Mouse (Mus musculus) liver, embryonic 13.5 days (tissue): ENCODE measurements at regions not wholly inside any gene's neighbourhood (a gene's known extent, or its start where the extent isn't known, plus 50 kb on each side); places are given as distances from the start of the nearest gene placed in this dataset.
A peak's percentile ranks its signal among the peaks of the same experiment; 100 is the strongest.

ENCODE experiments used
- ATAC-seq: fragments of 200-750 bp; cut with Nextera tagmentation; 2 replicates; pipeline ENCODE4 v1.8.0; 2017; ENCODE audit warnings: low read depth, mild to moderate bottlenecking, moderate number of reproducible peaks, moderate library complexity
- DNase-seq: peaks from one replicate; pipeline ENCODE4 v3.0.0; 2022
- H3K27ac ChIP-seq: fragments of 300-500 bp; sonication (generic); 2 replicates; pipeline ENCODE4 v1.5.1; 2015; ENCODE audit warnings: moderate library complexity, mild to moderate bottlenecking, inconsistent platforms
- H3K27me3 ChIP-seq: fragments of 300-500 bp; sonication (generic); 2 replicates; pipeline ENCODE4 v1.6.1; 2015; ENCODE audit warnings: mild to moderate bottlenecking, inconsistent platforms
- H3K36me3 ChIP-seq: fragments of 300-500 bp; sonication (generic); 2 replicates; pipeline ENCODE4 v1.6.1; 2015; ENCODE audit warnings: mild to moderate bottlenecking, inconsistent platforms
- H3K4me1 ChIP-seq: fragments of 300-500 bp; sonication (generic); replicated peaks from 2 replicates; pipeline ENCODE4 v1.6.1; 2015; ENCODE audit warnings: inconsistent platforms
- H3K4me2 ChIP-seq: fragments of 300-500 bp; sonication (generic); 2 replicates; pipeline ENCODE4 v1.6.1; 2015; ENCODE audit warnings: inconsistent platforms, mild to moderate bottlenecking, moderate library complexity
- H3K4me3 ChIP-seq: fragments of 300-500 bp; sonication (generic); replicated peaks from 2 replicates; pipeline ENCODE4 v1.5.1; 2015; ENCODE audit warnings: mild to moderate bottlenecking, inconsistent platforms
- H3K9ac ChIP-seq: fragments of 300-500 bp; sonication (generic); 2 replicates; pipeline ENCODE4 v1.6.1; 2015; ENCODE audit warnings: mild to moderate bottlenecking, inconsistent platforms
- H3K9me3 ChIP-seq: fragments of 300-500 bp; sonication (generic); replicated peaks from 2 replicates; pipeline ENCODE4 v1.6.1; 2016; ENCODE audit warnings: inconsistent platforms
- WGBS: fragments of 180-500 bp; shearing (Covaris S2); methylation state at CpG from one replicate; pipeline ENCODE4 v1.1.7; 2015; ENCODE audit not compliant: insufficient replicate concordance; 5-methylcytosine and 5-hydroxymethylcytosine counted together

GRCm38 (mm10) chr16:5535414-5535813, 279.6 kb upstream of the Eef2kmt start:
- Histone ChIP-seq H3K9ac (no peak overlapping the region), H3K36me3 (no peaks in the 10 kb centered on the region), H3K4me2 (no peak overlapping the region), H3K27me3 (no peaks in the 10 kb centered on the region), H3K9me3 (no peaks in the 10 kb centered on the region), H3K4me3 (no peak overlapping the region), H3K4me1 (no peaks in the 10 kb centered on the region), H3K27ac (no peak overlapping the region)
- DNase-seq (no peak), ATAC-seq (no peak)
- 42% methylated on average over 8 of the region's 8 CpGs for WGBS

DNA sequence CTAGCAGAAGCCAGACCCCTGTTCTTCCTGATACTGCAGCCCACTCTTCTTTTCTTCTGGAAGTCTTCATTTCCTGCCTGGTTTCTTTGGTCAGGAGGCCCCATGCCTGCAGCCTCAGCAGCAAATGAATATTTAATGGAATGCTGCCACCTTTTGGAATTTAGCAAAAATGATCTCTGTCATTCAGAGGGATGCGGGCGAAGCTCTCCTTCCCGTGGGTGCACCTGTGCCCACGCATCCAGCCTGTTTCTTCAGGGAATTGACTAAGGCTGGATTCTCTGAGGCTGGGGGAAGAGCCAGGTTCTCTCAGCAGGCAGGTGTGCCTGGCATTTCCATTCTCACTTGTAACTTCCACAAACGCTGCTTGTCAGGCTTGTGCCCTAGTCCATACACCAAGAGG, 279.1 kb upstream of the Eef2kmt start:
- no peaks in the 10 kb centered on the region for H3K27me3 ChIP-seq
- H3K36me3 ChIP-seq: no peaks in the 10 kb centered on the region
- WGBS: 42% methylated on average over 5 of the region's 5 CpGs
- no peak overlapping the region for H3K9ac ChIP-seq
- DNase-seq (no peak), ATAC-seq (no peak)
- no peak overlapping the region for H3K4me2 ChIP-seq
- H3K9me3 ChIP-seq: no peaks in the 10 kb centered on the region
- no peak overlapping the region for H3K27ac ChIP-seq
- no peaks in the 10 kb centered on the region for H3K4me1 ChIP-seq
- H3K4me3 ChIP-seq: no peak overlapping the region

DNA sequence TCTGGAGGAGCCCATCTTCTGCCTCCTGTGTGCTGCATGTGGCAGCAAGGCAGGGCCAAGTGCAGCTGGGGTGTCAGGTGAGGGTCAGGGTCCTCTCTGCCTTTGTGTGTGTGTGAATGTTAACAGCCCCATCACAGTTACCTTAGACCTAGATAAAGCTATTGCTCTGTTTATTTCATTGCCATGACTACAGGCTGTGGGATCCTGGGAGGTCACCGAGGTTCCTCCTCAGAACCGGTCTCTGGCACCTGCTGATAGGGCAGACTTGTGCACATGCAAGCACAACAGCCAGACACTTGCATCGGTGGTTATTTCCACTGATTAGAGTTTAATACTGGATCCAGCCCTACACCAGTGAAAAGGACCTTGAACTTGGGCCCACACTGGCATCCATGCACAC, 278.6 kb upstream of the Eef2kmt start:
- 29% methylated on average over 3 of the region's 3 CpGs for WGBS
- Histone ChIP-seq H3K27ac (no peak overlapping the region), H3K4me2 (no peak overlapping the region), H3K9me3 (no peaks in the 10 kb centered on the region), H3K27me3 (no peaks in the 10 kb centered on the region), H3K9ac (no peak overlapping the region), H3K36me3 (no peaks in the 10 kb centered on the region), H3K4me1 (no peaks in the 10 kb centered on the region), H3K4me3 (no peak overlapping the region)
- no peak for DNase-seq
- ATAC-seq: no peak

GRCm38 (mm10) chr16:5532281-5532680, 276.5 kb upstream of the Eef2kmt start:
- Histone ChIP-seq H3K9ac (no peak overlapping the region), H3K9me3 (no peaks in the 10 kb centered on the region), H3K4me3 (no peak overlapping the region), H3K4me1 (no peaks in the 10 kb centered on the region), H3K4me2 (no peak overlapping the region), H3K27me3 (no peaks in the 10 kb centered on the region), H3K27ac (no peak overlapping the region), H3K36me3 (no peaks in the 10 kb centered on the region)
- ATAC-seq (peak; percentile 43; the same call in 1 of the 2 replicates), DNase-seq (no peak)
- WGBS: 58% methylated on average over 3 of the region's 3 CpGs

DNA sequence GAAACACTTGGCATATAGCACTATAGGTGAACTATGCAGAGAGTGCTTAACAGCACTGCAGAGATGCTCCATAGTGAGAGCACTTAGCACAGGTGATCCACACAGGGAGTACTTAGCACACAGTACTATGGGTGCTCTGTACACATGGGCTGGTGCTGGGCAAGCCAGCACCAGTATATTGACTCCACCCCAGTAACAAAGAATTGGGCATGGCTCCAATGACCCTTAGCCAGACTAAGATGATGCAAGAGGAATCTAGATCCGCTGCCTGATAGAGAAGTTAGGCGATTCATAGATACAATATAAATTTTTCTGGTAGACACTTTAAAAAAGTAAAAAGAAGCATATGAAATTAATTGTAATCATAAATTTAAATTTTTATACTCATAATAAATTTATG, 274.0 kb upstream of the Eef2kmt start:
- Histone ChIP-seq H3K36me3 (no peaks in the 10 kb centered on the region), H3K27ac (no peak overlapping the region), H3K4me3 (no peak overlapping the region), H3K4me2 (no peak overlapping the region), H3K4me1 (no peaks in the 10 kb centered on the region), H3K27me3 (no peaks in the 10 kb centered on the region), H3K9me3 (no peaks in the 10 kb centered on the region), H3K9ac (no peak overlapping the region)
- ATAC-seq: no peak
- no peak for DNase-seq
- 56% methylated on average over 2 of the region's 2 CpGs for WGBS

GRCm38 (mm10) chr16:5527936-5528335, 272.2 kb upstream of the Eef2kmt start:
- H3K27ac ChIP-seq: no peak overlapping the region
- no peak for ATAC-seq
- no peaks in the 10 kb centered on the region for H3K9me3 ChIP-seq
- H3K9ac ChIP-seq: no peak overlapping the region
- no peaks in the 10 kb centered on the region for H3K36me3 ChIP-seq
- 50% methylated on average over 4 of the region's 4 CpGs for WGBS
- H3K4me2 ChIP-seq: no peak overlapping the region
- H3K27me3 ChIP-seq: no peaks in the 10 kb centered on the region
- no peak for DNase-seq
- no peaks in the 10 kb centered on the region for H3K4me1 ChIP-seq
- no peak overlapping the region for H3K4me3 ChIP-seq

- Histone ChIP-seq H3K27ac (no peak overlapping the region), H3K9me3 (no peaks in the 10 kb centered on the region), H3K36me3 (no peaks in the 10 kb centered on the region), H3K4me1 (no peaks in the 10 kb centered on the region), H3K4me3 (no peak overlapping the region), H3K4me2 (no peak overlapping the region), H3K9ac (no peak overlapping the region), H3K27me3 (no peaks in the 10 kb centered on the region)
- WGBS: 66% methylated on average over 5 of the region's 5 CpGs
- ATAC-seq (no peak), DNase-seq (no peak)
Measured at GRCm38 (mm10) chr16:5524375-5524774, 268.6 kb upstream of the Eef2kmt start.

GRCm38 (mm10) chr16:5523402-5524021, 267.7 kb upstream of the Eef2kmt start:
- DNase-seq (no peak), ATAC-seq (no peak)
- H3K27me3 ChIP-seq: no peaks in the 10 kb centered on the region
- no peaks in the 10 kb centered on the region for H3K36me3 ChIP-seq
- H3K4me3 ChIP-seq: no peak overlapping the region
- no peak overlapping the region for H3K4me2 ChIP-seq
- WGBS: 75% methylated on average over 7 of the region's 7 CpGs
- H3K9me3 ChIP-seq: no peaks in the 10 kb centered on the region
- no peaks in the 10 kb centered on the region for H3K4me1 ChIP-seq
- no peak overlapping the region for H3K9ac ChIP-seq
- H3K27ac ChIP-seq: no peak overlapping the region

GRCm38 (mm10) chr16:5517746-5518145, 262.0 kb upstream of the Eef2kmt start:
- Histone ChIP-seq H3K9me3 (no peaks in the 10 kb centered on the region), H3K9ac (no peak overlapping the region), H3K36me3 (no peaks in the 10 kb centered on the region), H3K27me3 (no peaks in the 10 kb centered on the region), H3K4me2 (no peak overlapping the region), H3K27ac (no peak overlapping the region), H3K4me3 (no peak overlapping the region), H3K4me1 (no peaks in the 10 kb centered on the region)
- 35% methylated on average over 5 of the region's 5 CpGs for WGBS
- no peak for ATAC-seq
- DNase-seq: no peak

GRCm38 (mm10) chr16:5515867-5516266, 260.1 kb upstream of the Eef2kmt start:
- H3K36me3 ChIP-seq: no peaks in the 10 kb centered on the region
- DNase-seq (no peak), ATAC-seq (no peak)
- H3K4me2 ChIP-seq: no peak overlapping the region
- no peak overlapping the region for H3K27ac ChIP-seq
- H3K4me3 ChIP-seq: no peak overlapping the region
- H3K27me3 ChIP-seq: no peaks in the 10 kb centered on the region
- WGBS: 69% methylated on average over 5 of the region's 5 CpGs
- no peaks in the 10 kb centered on the region for H3K9me3 ChIP-seq
- H3K4me1 ChIP-seq: no peaks in the 10 kb centered on the region
- H3K9ac ChIP-seq: no peak overlapping the region

DNA sequence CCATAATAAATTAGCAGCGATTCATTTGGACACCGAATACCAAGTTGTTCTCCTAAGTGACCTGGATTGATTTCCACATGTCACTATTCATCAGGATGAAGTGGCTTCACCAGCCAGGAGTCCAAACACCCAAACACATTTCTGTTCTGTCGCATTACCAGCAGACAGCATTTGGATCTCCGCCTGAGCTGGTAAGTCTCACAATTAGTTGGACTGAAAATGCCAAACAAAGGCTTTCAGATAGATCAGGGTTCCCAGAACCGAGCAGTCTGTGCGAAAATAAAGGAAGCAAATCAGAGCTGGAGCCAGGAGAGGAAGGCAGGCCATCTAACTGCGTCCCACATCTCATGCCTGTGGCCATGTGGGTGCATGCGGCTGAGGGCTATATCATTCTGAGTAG, 251.5 kb upstream of the Eef2kmt start:
- no peaks in the 10 kb centered on the region for H3K9me3 ChIP-seq
- no peak overlapping the region for H3K27ac ChIP-seq
- DNase-seq (no peak), ATAC-seq (no peak)
- no peaks in the 10 kb centered on the region for H3K4me1 ChIP-seq
- WGBS: 62% methylated on average over 8 of the region's 8 CpGs
- no peaks in the 10 kb centered on the region for H3K36me3 ChIP-seq
- H3K4me2 ChIP-seq: no peak overlapping the region
- no peaks in the 10 kb centered on the region for H3K27me3 ChIP-seq
- no peak overlapping the region for H3K9ac ChIP-seq
- H3K4me3 ChIP-seq: no peak overlapping the region

- H3K9ac ChIP-seq: no peak overlapping the region
- 68% methylated on average over 7 of the region's 7 CpGs for WGBS
- H3K36me3 ChIP-seq: no peaks in the 10 kb centered on the region
- H3K4me1 ChIP-seq: no peaks in the 10 kb centered on the region
- no peak overlapping the region for H3K4me2 ChIP-seq
- H3K9me3 ChIP-seq: no peaks in the 10 kb centered on the region
- H3K4me3 ChIP-seq: no peak overlapping the region
- no peak overlapping the region for H3K27ac ChIP-seq
- H3K27me3 ChIP-seq: no peaks in the 10 kb centered on the region
- no peak for ATAC-seq
- DNase-seq: no peak
Measured at GRCm38 (mm10) chr16:5501961-5502360, 246.2 kb upstream of the Eef2kmt start.
